Mouse (Mus musculus) kidney, postnatal 0 days (tissue): ENCODE results near the gene Csmd2. TPM values are rescaled to one million over a fixed set of nuclear protein-coding genes. Genes with fewer than 3 reads are reported as not detected.
A peak's percentile ranks its signal among the peaks of the same experiment; 100 is the strongest.

Experiments used
- ATAC-seq: fragments of 200-750 bp; cut with Nextera tagmentation; replicated peaks from 2 replicates; pipeline ENCODE4 v1.8.0; 2017; ENCODE audit warnings: low read depth, moderate number of reproducible peaks, moderate TSS enrichment, moderate library complexity; ENCODE audit not compliant: low FRiP score
- DNase-seq: peaks from one replicate; pipeline ENCODE4 v3.0.0-alpha.2; 2016; ENCODE audit warnings: low spot score
- H3K27ac ChIP-seq: fragments of 300-500 bp; sonication (generic); 2 replicates; pipeline ENCODE4 v1.5.1; 2014; ENCODE audit warnings: mild to moderate bottlenecking
- H3K27me3 ChIP-seq: fragments of 300-500 bp; sonication (generic); 2 replicates; pipeline ENCODE4 v1.6.1; 2014; ENCODE audit warnings: low read length, mixed read lengths; ENCODE audit not compliant: insufficient read depth
- H3K36me3 ChIP-seq: fragments of 300-500 bp; sonication (generic); 2 replicates; pipeline ENCODE4 v1.6.1; 2014; ENCODE audit warnings: low read length, mixed read lengths; ENCODE audit not compliant: insufficient read depth
- H3K4me1 ChIP-seq: fragments of 300-500 bp; sonication (generic); replicated peaks from 2 replicates; pipeline ENCODE4 v1.6.1; 2014; ENCODE audit warnings: antibody characterized with exemption, low read length, mixed read lengths; ENCODE audit not compliant: insufficient read depth
- H3K4me2 ChIP-seq: fragments of 300-500 bp; sonication (generic); 2 replicates; pipeline ENCODE4 v1.6.1; 2014; ENCODE audit warnings: mild to moderate bottlenecking, low read length, moderate library complexity, mixed read lengths
- H3K4me3 ChIP-seq: fragments of 300-500 bp; sonication (generic); replicated peaks from 2 replicates; pipeline ENCODE4 v1.5.1; 2014; ENCODE audit warnings: low read depth, low read length
- H3K9ac ChIP-seq: fragments of 300-500 bp; sonication (generic); 2 replicates; pipeline ENCODE4 v1.6.1; 2014; ENCODE audit warnings: low read depth, low read length
- H3K9me3 ChIP-seq: fragments of 300-500 bp; sonication (generic); replicated peaks from 2 replicates; pipeline ENCODE4 v1.6.1; 2016; ENCODE audit warnings: low read length, inconsistent platforms, mixed read lengths
- CTCF ChIP-seq: IDR thresholded peaks from 2 replicates; pipeline ENCODE4 v1.5.1; 2016; ENCODE audit warnings: antibody characterized with exemption, low read depth, mild to moderate bottlenecking, moderate library complexity
- WGBS: fragments of 180-500 bp; shearing (Covaris S2); extraction: QIAGEN DNeasy Blood & Tissue Kit; methylation state at CpG from one replicate; pipeline ENCODE4 v1.1.7; 2014; 5-methylcytosine and 5-hydroxymethylcytosine counted together
- polyA plus RNA-seq: library from polyadenylated mRNA; unstranded; fragments of >200 nt; fragmentation: Nextera tagmentation; extraction: Ambion mirVana; gene quantifications from 2 replicates; pipeline ENCODE4 v1.2.1, GENCODE M21; 2015

Gene Csmd2
- polyA plus RNA-seq, 1 experiment from 2014 or later: 0.05 TPM

DNA sequence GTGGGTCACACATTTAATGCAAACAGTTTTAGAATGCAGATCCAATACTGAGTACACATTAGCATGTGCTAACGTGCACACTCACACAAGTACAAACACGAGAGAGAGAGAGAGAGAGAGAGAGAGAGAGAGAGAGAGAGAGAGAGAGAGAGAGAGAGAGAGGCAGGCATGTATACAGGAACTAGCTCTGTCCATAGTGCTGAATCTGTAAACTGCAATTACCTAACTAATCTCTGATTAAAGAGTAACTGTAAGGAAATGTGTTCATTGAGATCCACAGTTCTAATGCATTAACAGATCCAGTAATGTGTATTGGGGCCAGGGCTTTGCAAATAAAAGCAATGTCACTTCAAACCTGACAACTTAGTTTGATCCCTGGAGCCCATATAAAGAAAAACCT lies 257.5 kb downstream of the Csmd2 start:
- 21% methylated on average over 2 of the region's 2 CpGs for WGBS
- ATAC-seq (no peak), DNase-seq (peak; percentile 58)
- Histone ChIP-seq H3K9ac (no peak overlapping the region), H3K27ac (no peak overlapping the region), H3K4me3 (no peak overlapping the region), H3K4me2 (no peak overlapping the region), H3K27me3 (no peaks in the 10 kb centered on the region), H3K9me3 (no peaks in the 10 kb centered on the region), H3K4me1 (no peaks in the 10 kb centered on the region), H3K36me3 (no peaks in the 10 kb centered on the region)
- TF ChIP-seq CTCF: no peak

GRCm38 (mm10) chr4:128248676-128249075 lies 261.0 kb downstream of the Csmd2 start:
- H3K9ac ChIP-seq: no peak overlapping the region
- no peak overlapping the region for H3K27ac ChIP-seq
- H3K27me3 ChIP-seq: no peaks in the 10 kb centered on the region
- H3K36me3 ChIP-seq: no peaks in the 10 kb centered on the region
- H3K4me3 ChIP-seq: no peak overlapping the region
- ATAC-seq (no peak), DNase-seq (peak; percentile 71)
- no peak overlapping the region for H3K4me2 ChIP-seq
- no peaks in the 10 kb centered on the region for H3K9me3 ChIP-seq
- TF ChIP-seq CTCF: no peak
- 2% methylated on average over 5 of the region's 5 CpGs for WGBS
- H3K4me1 ChIP-seq: no peaks in the 10 kb centered on the region

DNA sequence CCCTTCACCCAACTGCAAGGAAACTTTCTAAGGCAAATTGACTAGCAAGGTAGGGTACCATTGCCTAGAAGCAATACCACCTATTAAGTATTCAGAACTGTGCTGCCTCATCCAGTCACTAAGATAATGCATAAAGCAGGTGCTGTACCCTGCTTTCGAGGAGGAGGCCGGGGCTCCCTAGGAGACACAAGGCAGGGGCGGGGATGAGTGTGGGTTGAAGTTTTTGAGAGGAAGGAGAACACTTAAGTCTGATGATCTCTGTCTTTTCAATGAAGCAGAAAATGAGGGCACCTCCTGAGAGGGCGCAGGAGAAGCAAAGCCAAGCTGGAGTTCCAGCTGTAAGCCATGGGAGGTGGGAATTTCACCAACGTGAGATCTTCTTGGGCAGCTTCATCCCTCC lies 271.6 kb downstream of the Csmd2 start:
- no peaks in the 10 kb centered on the region for H3K36me3 ChIP-seq
- DNase-seq: no peak
- no peak overlapping the region for H3K27ac ChIP-seq
- no peaks in the 10 kb centered on the region for H3K9me3 ChIP-seq
- ATAC-seq: no peak
- WGBS: 74% methylated on average over 5 of the region's 5 CpGs
- H3K9ac ChIP-seq: no peak overlapping the region
- H3K4me2 ChIP-seq: no peak overlapping the region
- no peak for TF ChIP-seq CTCF
- no peak overlapping the region for H3K4me3 ChIP-seq
- H3K4me1 ChIP-seq: no peaks in the 10 kb centered on the region
- H3K27me3 ChIP-seq: no peaks in the 10 kb centered on the region

DNA sequence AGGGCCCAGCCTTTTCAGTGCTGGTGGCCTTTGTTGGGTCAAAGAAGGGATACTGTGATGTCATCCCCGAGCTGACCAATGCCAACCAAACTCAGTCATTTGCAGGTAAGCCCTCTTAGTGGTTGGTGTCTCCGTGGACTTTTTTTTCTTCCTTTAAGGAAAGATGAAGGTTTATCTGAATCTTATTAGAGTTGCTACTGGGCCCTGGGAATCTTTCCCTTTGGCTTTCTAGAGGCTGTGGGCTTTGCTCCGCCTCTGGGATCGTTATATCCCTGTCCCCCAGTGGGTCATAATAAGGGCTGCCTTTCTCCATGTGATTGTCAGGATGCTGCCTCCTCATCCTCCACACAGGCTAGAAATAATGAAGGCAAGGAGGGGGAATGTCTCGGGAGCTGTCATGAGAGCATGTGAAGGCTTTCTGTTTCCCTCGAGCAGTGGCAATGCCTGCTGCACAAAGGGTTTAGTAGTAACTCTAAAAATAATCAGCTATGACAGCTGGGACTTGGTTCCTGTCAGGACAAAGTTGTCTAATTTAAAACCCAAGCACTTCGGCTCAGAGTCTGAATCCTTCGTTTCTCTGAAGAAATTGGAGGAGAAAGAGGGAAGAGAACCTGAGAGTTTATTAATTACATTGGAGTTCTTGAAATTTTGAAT lies 273.4 kb downstream of the Csmd2 start, which contains the start of gene Hmgb4:
TSS of gene Hmgb4 (minus strand) at position 51 of the 654 bp plus-strand sequence.
- Histone ChIP-seq H3K4me3 (no peak within 1 kb of the TSS), H3K27ac (no peak within 1 kb of the TSS), H3K9me3 (no peaks in the 10 kb centered on the region), H3K27me3 (no peaks in the 10 kb centered on the region), H3K4me1 (no peaks in the 10 kb centered on the region), H3K9ac (no peak within 1 kb of the TSS), H3K36me3 (no peaks in the 10 kb centered on the region), H3K4me2 (no peak within 1 kb of the TSS)
- ATAC-seq: no peak
- no peak for TF ChIP-seq CTCF
- no peak for DNase-seq
- WGBS: 63% methylated on average over 8 of the region's 8 CpGs

DNA sequence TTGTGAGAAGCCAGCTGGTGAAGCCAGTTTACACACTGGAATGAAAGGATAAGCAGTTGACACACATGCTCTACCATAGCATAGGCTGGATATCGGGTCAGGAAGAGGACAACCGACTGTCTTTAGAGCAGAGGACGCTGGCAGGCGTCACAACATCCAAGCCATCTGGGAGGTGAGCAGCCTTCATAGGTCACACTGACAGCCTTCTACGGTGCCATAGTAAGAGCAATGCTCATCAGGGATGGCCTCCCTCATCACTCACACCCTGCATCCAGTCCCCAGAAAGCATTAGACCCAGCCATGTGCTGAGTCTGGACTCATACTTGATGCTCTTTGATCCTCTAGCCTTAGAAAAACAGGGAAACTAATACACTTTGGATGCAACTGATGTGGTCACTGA lies 276.8 kb downstream of the Csmd2 start:
- Histone ChIP-seq H3K27me3 (no peaks in the 10 kb centered on the region), H3K9ac (no peak overlapping the region), H3K4me3 (no peak overlapping the region), H3K4me1 (no peaks in the 10 kb centered on the region), H3K27ac (no peak overlapping the region), H3K36me3 (no peaks in the 10 kb centered on the region), H3K9me3 (no peaks in the 10 kb centered on the region), H3K4me2 (no peak overlapping the region)
- WGBS: 82% methylated on average over 5 of the region's 5 CpGs
- TF ChIP-seq CTCF: no peak
- DNase-seq (no peak), ATAC-seq (no peak)

DNA sequence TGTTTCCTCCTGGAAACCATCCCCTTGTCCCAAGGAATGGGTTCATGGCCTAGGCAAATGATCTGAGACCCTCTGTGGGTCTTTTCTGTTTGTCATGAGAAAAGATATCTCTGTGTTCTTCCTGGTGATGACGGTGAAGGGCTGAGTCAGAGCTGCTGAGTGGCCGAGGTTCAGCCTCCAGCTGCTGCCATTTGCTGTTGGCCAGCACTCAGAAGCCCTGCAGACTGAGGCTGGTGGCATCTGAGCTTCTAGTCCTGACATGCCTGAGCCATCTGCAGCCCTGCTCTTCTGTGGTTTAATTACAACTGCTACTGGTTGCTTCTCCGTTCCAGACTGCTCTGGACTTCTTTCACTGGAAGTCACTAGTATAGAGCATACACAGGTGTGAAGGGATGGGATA lies 277.7 kb downstream of the Csmd2 start:
- no peaks in the 10 kb centered on the region for H3K4me1 ChIP-seq
- H3K9ac ChIP-seq: no peak overlapping the region
- no peaks in the 10 kb centered on the region for H3K27me3 ChIP-seq
- no peaks in the 10 kb centered on the region for H3K9me3 ChIP-seq
- H3K4me3 ChIP-seq: no peak overlapping the region
- 71% methylated on average over 3 of the region's 3 CpGs for WGBS
- no peak overlapping the region for H3K4me2 ChIP-seq
- ATAC-seq (no peak), DNase-seq (no peak)
- TF ChIP-seq CTCF: no peak
- H3K36me3 ChIP-seq: no peaks in the 10 kb centered on the region
- H3K27ac ChIP-seq: no peak overlapping the region
